Mouse (Mus musculus) adrenal gland, adult 18-20 months (tissue): ENCODE measurements around the gene Rrad. TPM values are rescaled to one million over a fixed set of nuclear protein-coding genes. Genes with fewer than 3 reads are reported as not detected.
"Not testable (repeated sequence)": the region's sequence is repeated elsewhere in the genome, so short reads cannot be mapped to it uniquely, and the experiment has no call there.

Experiments used
- DNase-seq, 2 experiments: peaks; one replicate each; pipeline ENCODE4 v3.0.0; 2021 to 2022; ENCODE audit warnings: low spot score in 2 of 2
- long read RNA-seq, 2 experiments: library from polyadenylated mRNA; stranded (forward); transcript quantifications; one replicate each; pipeline ENCODE4 v2.0.0; 2021
- total RNA-seq, 2 experiments: library from RNA; stranded (reverse); gene quantifications; 1 replicate in 1 of 2; 2 replicates in 1 of 2; pipeline ENCODE4 v1.2.3; 2021

Gene Rrad
- total RNA-seq: 1 to 10 TPM; 2.7 to 9.4 TPM
- long read RNA-seq, experiment 1, partial matches to known transcripts: 1 of 6 reads
- long read RNA-seq, experiment 1, other reads (novel, unspliced or antisense): 1 of 6 reads
- long read RNA-seq, experiment 2, partial matches to known transcripts: 0 of 3 reads
- long read RNA-seq, experiment 2, other reads (novel, unspliced or antisense): 0 of 3 reads

GRCm38 (mm10) chr8:104630981-104631663 is at the start of gene Rrad:
Gene Rrad (minus strand): TSS chr8:104631327.
- DNase-seq: peak in 1 of 2 experiments; percentile 45

GRCm38 (mm10) chr8:104655614-104656013 is 24.5 kb upstream of the Rrad start:
- no peak for DNase-seq

- peak in 1 of 2 experiments; percentile 60 for DNase-seq
Observed at GRCm38 (mm10) chr8:104654984-104655383, 23.9 kb upstream of the Rrad start.

GRCm38 (mm10) chr8:104644187-104644586 is 13.1 kb upstream of the Rrad start:
- not testable (repeated sequence) for DNase-seq

GRCm38 (mm10) chr8:104642324-104642654 is 11.2 kb upstream of the Rrad start:
- no peak for DNase-seq

GRCm38 (mm10) chr8:104641426-104642323 is 10.5 kb upstream of the Rrad start, which contains the start of gene Ciao2b:
Gene Ciao2b (minus strand): TSS chr8:104641965.
- DNase-seq: peak; percentile 87 to 88

GRCm38 (mm10) chr8:104640831-104641370 is 9.8 kb upstream of the Rrad start:
- no peak for DNase-seq

GRCm38 (mm10) chr8:104640241-104640640 is 9.1 kb upstream of the Rrad start:
- DNase-seq: no peak

GRCm38 (mm10) chr8:104638010-104638409 is 6.9 kb upstream of the Rrad start:
- DNase-seq: no peak

- DNase-seq: no peak
Observed at GRCm38 (mm10) chr8:104635004-104635710, 4.0 kb upstream of the Rrad start.

GRCm38 (mm10) chr8:104633156-104633744 is 2.1 kb upstream of the Rrad start:
- DNase-seq: peak in 1 of 2 experiments; percentile 25

- DNase-seq: peak; percentile 1 to 16
Observed at GRCm38 (mm10) chr8:104632486-104632885, 1.4 kb upstream of the Rrad start.

GRCm38 (mm10) chr8:104631975-104632374 is 848 bp upstream of the Rrad start:
- no peak for DNase-seq

GRCm38 (mm10) chr8:104630574-104630973 is 553 bp downstream of the Rrad start:
- DNase-seq: peak in 1 of 2 experiments; percentile 35

- DNase-seq: no peak
Observed at GRCm38 (mm10) chr8:104630111-104630479, 1.0 kb downstream of the Rrad start.

GRCm38 (mm10) chr8:104629306-104630110 is 1.6 kb downstream of the Rrad start:
- DNase-seq: peak in 1 of 2 experiments; percentile 39

GRCm38 (mm10) chr8:104628402-104628801 is 2.7 kb downstream of the Rrad start:
- DNase-seq: peak in 1 of 2 experiments; percentile 20

GRCm38 (mm10) chr8:104627065-104627740 is 3.9 kb downstream of the Rrad start:
- DNase-seq: peak in 1 of 2 experiments; percentile 13

- no peak for DNase-seq
Observed at GRCm38 (mm10) chr8:104624161-104624560, 7.0 kb downstream of the Rrad start, which contains the start of gene Cdh16. Gene Cdh16 (minus strand): TSS chr8:104624396.
